Comparison of ENCODE assay signal across 12 mouse cellular contexts in the genomic region with DNA sequence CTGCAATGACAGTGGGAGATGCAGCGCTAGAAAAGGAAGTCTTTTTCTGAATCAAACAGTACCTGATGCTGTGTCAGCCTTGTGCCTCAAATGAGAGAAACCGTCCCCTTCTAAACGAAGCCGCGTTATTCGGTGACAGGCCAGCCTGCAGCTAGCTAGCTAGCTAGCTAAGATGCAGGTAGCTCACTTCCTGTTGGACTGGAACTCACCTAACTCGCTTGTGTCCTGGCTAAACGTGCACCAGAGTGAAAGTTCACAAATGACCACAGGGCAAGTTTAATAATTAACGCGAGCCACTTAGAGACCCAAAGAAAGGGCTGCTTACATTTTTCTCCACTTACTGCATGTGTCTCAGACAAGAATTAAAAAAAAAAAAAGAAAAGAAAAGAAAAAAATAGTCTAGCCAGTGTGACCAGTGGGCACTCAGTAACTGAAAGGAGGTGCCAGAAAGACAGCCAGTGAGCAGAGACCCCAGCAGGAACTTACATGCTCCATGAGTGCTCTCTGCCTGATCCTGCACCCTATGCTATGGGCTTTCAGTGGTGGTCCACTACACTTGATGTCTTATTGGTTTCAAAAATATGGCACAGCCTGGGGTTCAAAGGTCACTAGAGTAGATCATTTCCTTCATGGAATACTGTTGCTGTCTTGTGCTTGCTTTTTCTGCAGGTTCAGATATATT. TPM values are rescaled to one million over a fixed set of nuclear protein-coding genes. Genes with fewer than 3 reads are reported as not detected.
DNase-seq lines count a peak whose midpoint lies in the region; ATAC-seq lines count a peak whose summit lies in the region.
"Had no signal": no experiment of that assay in that cellular context is flagged by ENCODE, and none has a peak within 500 bp of the region (broad histone marks: within the 10 kb centered on the region; RNA-seq: fewer than 3 reads in every experiment).

A gene (minus strand): TSS at position 216 of the 682 bp plus-strand sequence.

- no peak within 1 kb of the TSS for H3K27ac ChIP-seq in intestine, embryonic 14.5 days (ENCODE audit: low read depth)
- H3K27ac ChIP-seq in kidney, embryonic 14.5 days (ENCODE audit: low read depth, low read length) = peak within 1 kb of the TSS; percentile 61
- H3K27ac ChIP-seq in liver, embryonic 12.5 days = no peak within 1 kb of the TSS
- no peak within 1 kb of the TSS for H3K27ac ChIP-seq in forebrain, embryonic 11.5 days (ENCODE audit: low read depth, low read length)
- H3K27ac ChIP-seq: forebrain, embryonic 13.5 days had no signal

- WGBS in intestine, embryonic 14.5 days = 64% methylated on average over 10 of the region's 10 CpGs
- 69% methylated on average over 10 of the region's 10 CpGs for WGBS in kidney, embryonic 14.5 days
- 60% methylated on average over 10 of the region's 10 CpGs for WGBS in liver, embryonic 12.5 days (ENCODE audit: insufficient replicate concordance)
- 84% methylated on average over 10 of the region's 10 CpGs for WGBS in forebrain, embryonic 11.5 days

- no peaks in the 10 kb centered on the region for H3K4me1 ChIP-seq in intestine, embryonic 14.5 days (replicated peaks; ENCODE audit: control insufficient read depth, insufficient read depth, low read length)
- H3K4me1 ChIP-seq in kidney, embryonic 14.5 days (ENCODE audit: control insufficient read depth, insufficient read depth, low read length) = 0 out of 2 replicates have a peak, but pooled peaks cover 6% of the 10 kb centered on the region
- H3K4me1 ChIP-seq in liver, embryonic 12.5 days = no peaks in the 10 kb centered on the region
- H3K4me1 ChIP-seq in forebrain, embryonic 11.5 days (replicated peaks; ENCODE audit: control insufficient read depth, insufficient read depth, low read length) = no peaks in the 10 kb centered on the region
- H3K4me1 ChIP-seq: forebrain, embryonic 13.5 days had no signal

- H3K36me3 ChIP-seq in intestine, embryonic 14.5 days (ENCODE audit: control insufficient read depth, insufficient read depth, low read length) = no peaks in the 10 kb centered on the region
- no peaks in the 10 kb centered on the region for H3K36me3 ChIP-seq in kidney, embryonic 14.5 days (ENCODE audit: control insufficient read depth, insufficient read depth, low read length)
- H3K36me3 ChIP-seq in liver, embryonic 12.5 days = no peaks in the 10 kb centered on the region
- H3K36me3 ChIP-seq in forebrain, embryonic 11.5 days (ENCODE audit: control insufficient read depth, insufficient read depth, low read length) = no peaks in the 10 kb centered on the region

- no peaks in the 10 kb centered on the region for H3K9me3 ChIP-seq in intestine, embryonic 14.5 days (ENCODE audit: control insufficient read depth, low read length)
- H3K9me3 ChIP-seq in kidney, embryonic 14.5 days (ENCODE audit: control insufficient read depth, low read length) = no peaks in the 10 kb centered on the region
- no peaks in the 10 kb centered on the region for H3K9me3 ChIP-seq in liver, embryonic 12.5 days (replicated peaks)
- H3K9me3 ChIP-seq in forebrain, embryonic 11.5 days (ENCODE audit: control insufficient read depth, low read length) = no peaks in the 10 kb centered on the region
- H3K9me3 ChIP-seq: forebrain, embryonic 13.5 days had no signal

- ATAC-seq in intestine, embryonic 14.5 days (replicated peaks; ENCODE audit: low FRiP score, low TSS enrichment, low read depth) = peak; percentile 76
- ATAC-seq in kidney, embryonic 14.5 days (ENCODE audit: low FRiP score, low TSS enrichment) = peak; percentile 56
- no peak for ATAC-seq in liver, embryonic 12.5 days
- ATAC-seq in forebrain, embryonic 11.5 days (replicated peaks; ENCODE audit: low FRiP score) = no peak
- ATAC-seq: forebrain, embryonic 13.5 days had no signal

- peak within 1 kb of the TSS; percentile 34; the same call in 1 of the 2 replicates for H3K4me2 ChIP-seq in intestine, embryonic 14.5 days (ENCODE audit: low read length)
- H3K4me2 ChIP-seq in kidney, embryonic 14.5 days (replicated peaks; ENCODE audit: low read depth, low read length) = peak within 1 kb of the TSS; percentile 24
- H3K4me2 ChIP-seq in liver, embryonic 12.5 days = peak within 1 kb of the TSS; percentile 20
- no peak within 1 kb of the TSS for H3K4me2 ChIP-seq in forebrain, embryonic 11.5 days (ENCODE audit: low read depth, low read length, severe bottlenecking)
- H3K4me2 ChIP-seq: forebrain, embryonic 13.5 days had no signal

- peak; percentile 55 for DNase-seq in intestine, embryonic 14.5 days (ENCODE audit: low spot score)
- peak; percentile 2 for DNase-seq in lung, postnatal 14 days
- no peak for DNase-seq in adrenal gland, postnatal 36 days
- no peak for DNase-seq in left cerebral cortex, adult 9 months (ENCODE audit: low spot score in 2 of 2)
- DNase-seq in forebrain, embryonic 11.5 days (ENCODE audit: low spot score) = no peak
- DNase-seq in adrenal gland, postnatal 4 days (ENCODE audit: low spot score in 2 of 2) = no peak
- DNase-seq: gastrocnemius, postnatal 25 days had no signal

- H3K9ac ChIP-seq in intestine, embryonic 14.5 days (ENCODE audit: low read length) = no peak within 1 kb of the TSS
- H3K9ac ChIP-seq in kidney, embryonic 14.5 days (ENCODE audit: low read depth, low read length) = no peak within 1 kb of the TSS
- H3K9ac ChIP-seq in liver, embryonic 12.5 days = no peak within 1 kb of the TSS
- H3K9ac ChIP-seq in forebrain, embryonic 11.5 days (ENCODE audit: low read length) = no peak within 1 kb of the TSS
- H3K9ac ChIP-seq: forebrain, embryonic 13.5 days had no signal

- H3K4me3 ChIP-seq in intestine, embryonic 14.5 days (ENCODE audit: low read depth, low read length) = peak within 1 kb of the TSS; percentile 8; the same call in 1 of the 2 replicates
- H3K4me3 ChIP-seq in kidney, embryonic 14.5 days (ENCODE audit: low read length) = peak within 1 kb of the TSS; percentile 3; the same call in 1 of the 2 replicates
- H3K4me3 ChIP-seq in liver, embryonic 12.5 days = no peak within 1 kb of the TSS
- H3K4me3 ChIP-seq in forebrain, embryonic 11.5 days (ENCODE audit: low read depth, low read length) = no peak within 1 kb of the TSS
- H3K4me3 ChIP-seq: forebrain, embryonic 13.5 days had no signal

- H3K27me3 ChIP-seq in intestine, embryonic 14.5 days (replicated peaks; ENCODE audit: control insufficient read depth, insufficient read depth, low read length) = no peaks in the 10 kb centered on the region
- no peaks in the 10 kb centered on the region for H3K27me3 ChIP-seq in kidney, embryonic 14.5 days (ENCODE audit: control insufficient read depth, insufficient read depth, low read length)
- H3K27me3 ChIP-seq in liver, embryonic 12.5 days (replicated peaks) = no peaks in the 10 kb centered on the region
- H3K27me3 ChIP-seq in forebrain, embryonic 11.5 days (ENCODE audit: control insufficient read depth, insufficient read depth, low read length) = no peaks in the 10 kb centered on the region
- H3K27me3 ChIP-seq: forebrain, embryonic 13.5 days had no signal

RNA-seq across cellular contexts. Expression of the gene that starts here (rescaled TPM):
- 0.26 and 0.57 TPM in 2 replicates for polyA plus RNA-seq in intestine, embryonic 14.5 days (2014; fragmentation: Nextera tagmentation; extraction: Ambion mirVana)
- polyA plus RNA-seq in kidney, embryonic 14.5 days (2014; fragmentation: Nextera tagmentation; extraction: Ambion mirVana) = 4.6 and 5.0 TPM in 2 replicates
- 0.28 and 0.35 TPM in 2 replicates for polyA plus RNA-seq in liver, embryonic 12.5 days (2016; fragmentation: Nextera tagmentation; extraction: Ambion mirVana)
- total RNA-seq in adrenal gland, postnatal 36 days (2021) = under 1 TPM in 1 of 2 experiments, not detected in 1; 0.03 TPM
- not detected in 2 replicates for polyA plus RNA-seq in forebrain, embryonic 11.5 days (2014; fragmentation: Nextera tagmentation; extraction: Ambion mirVana)
- total RNA-seq in adrenal gland, postnatal 4 days (2021) = 1 to 10 TPM in 1 of 2 experiments, under 1 TPM in 1; 0.56 to 8.3 TPM
- polyA plus RNA-seq: embryonic facial prominence, embryonic 11.5 days; forebrain, embryonic 13.5 days; heart, postnatal 0 days had no signal

Comparison
In these comparisons a context has a peak if more than half of its experiments do, and no peak if none do; other contexts are left out.
1. Peak in DNase-seq, ATAC-seq, H3K4me3 ChIP-seq and H3K4me2 ChIP-seq in intestine, embryonic 14.5 days; RNA of the gene not detected or under 1 TPM.